Mouse (Mus musculus) midbrain, embryonic 15.5 days (tissue): ENCODE results near the gene Cxcl1. TPM values are rescaled to one million over a fixed set of nuclear protein-coding genes. Genes with fewer than 3 reads are reported as not detected.

Experiments
- ATAC-seq: fragments of 200-750 bp; cut with Nextera tagmentation; replicated peaks from 2 replicates; pipeline ENCODE4 v1.8.0; 2017; ENCODE audit warnings: moderate TSS enrichment
- H3K27ac ChIP-seq: fragments of 300-500 bp; sonication (generic); 2 replicates; pipeline ENCODE4 v1.5.1; 2015; ENCODE audit warnings: mild to moderate bottlenecking, inconsistent platforms
- H3K27me3 ChIP-seq: fragments of 300-500 bp; sonication (generic); replicated peaks from 2 replicates; pipeline ENCODE4 v1.6.1; 2015; ENCODE audit warnings: inconsistent platforms
- H3K36me3 ChIP-seq: fragments of 300-500 bp; sonication (generic); replicated peaks from 2 replicates; pipeline ENCODE4 v1.6.1; 2015; ENCODE audit warnings: inconsistent platforms
- H3K4me1 ChIP-seq: fragments of 300-500 bp; sonication (generic); 2 replicates; pipeline ENCODE4 v1.6.1; 2015; ENCODE audit warnings: inconsistent platforms
- H3K4me2 ChIP-seq: fragments of 300-500 bp; sonication (generic); 2 replicates; pipeline ENCODE4 v1.6.1; 2015; ENCODE audit warnings: inconsistent platforms, mild to moderate bottlenecking, moderate library complexity
- H3K4me3 ChIP-seq: fragments of 300-500 bp; sonication (generic); 2 replicates; pipeline ENCODE4 v1.5.1; 2015; ENCODE audit warnings: mild to moderate bottlenecking, inconsistent platforms
- H3K9ac ChIP-seq: fragments of 300-500 bp; sonication (generic); 2 replicates; pipeline ENCODE4 v1.6.1; 2015; ENCODE audit warnings: mild to moderate bottlenecking, inconsistent platforms
- H3K9me3 ChIP-seq: fragments of 300-500 bp; sonication (generic); 2 replicates; pipeline ENCODE4 v1.6.1; 2016; ENCODE audit warnings: inconsistent platforms
- WGBS: fragments of 180-500 bp; shearing (Covaris S2); methylation state at CpG from one replicate; pipeline ENCODE4 v1.1.7; 2015; ENCODE audit warnings: mixed read lengths; 5-methylcytosine and 5-hydroxymethylcytosine counted together
- polyA plus RNA-seq: library from polyadenylated mRNA; unstranded; fragments of >200 nt; fragmentation: Nextera tagmentation; extraction: Ambion mirVana; gene quantifications from 2 replicates; pipeline ENCODE4 v1.2.1, GENCODE M21; 2015

The Cxcl1 gene
- polyA plus RNA-seq, 1 experiment from 2014 or later, result 0.22 TPM

- H3K27ac ChIP-seq, result no peak overlapping the region
- H3K4me1 ChIP-seq, result peaks cover 10% of the 10 kb centered on the region
- no peaks in the 10 kb centered on the region; the same call in 1 of the 2 replicates for H3K27me3 ChIP-seq
- H3K36me3 ChIP-seq, result no peaks in the 10 kb centered on the region
- H3K4me2 ChIP-seq, result no peak overlapping the region
- H3K9ac ChIP-seq, result no peak overlapping the region
- H3K4me3 ChIP-seq, result no peak overlapping the region
- no peaks in the 10 kb centered on the region for H3K9me3 ChIP-seq
- ATAC-seq, result no peak
- 81% methylated on average over 5 of the region's 5 CpGs for WGBS
Measured at GRCm38 (mm10) chr5:90899308-90899707, 8.3 kb downstream of the Cxcl1 start.

DNA sequence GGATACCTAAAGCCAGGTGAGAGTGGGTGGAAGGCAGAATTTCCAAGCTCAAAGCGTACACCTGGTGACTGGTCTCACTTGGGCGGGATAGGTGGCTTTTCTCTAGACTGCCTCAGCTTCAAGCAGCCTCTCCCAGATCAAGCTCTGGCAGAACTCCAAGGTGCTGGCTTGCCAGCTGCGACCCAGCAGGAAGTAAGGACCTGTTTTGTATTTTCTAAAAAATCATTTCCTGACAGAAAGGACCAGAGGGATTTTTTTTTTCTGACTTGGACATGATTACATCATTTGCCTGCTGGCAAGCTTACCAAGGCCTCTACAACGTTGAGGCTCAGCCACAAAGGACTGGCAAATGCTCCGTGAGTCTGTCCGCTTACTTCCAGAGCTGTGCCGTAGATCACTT lies 9.1 kb downstream of the Cxcl1 start:
- Histone ChIP-seq H3K4me2 (no peak overlapping the region), H3K9ac (no peak overlapping the region), H3K4me1 (peaks cover 10% of the 10 kb centered on the region), H3K36me3 (no peaks in the 10 kb centered on the region), H3K9me3 (no peaks in the 10 kb centered on the region), H3K27ac (no peak overlapping the region), H3K27me3 (peaks cover 5% of the 10 kb centered on the region; the same call in 1 of the 2 replicates), H3K4me3 (no peak overlapping the region)
- whole genome bisulfite sequencing, result 51% methylated on average over 7 of the region's 7 CpGs
- no peak for ATAC-seq

DNA sequence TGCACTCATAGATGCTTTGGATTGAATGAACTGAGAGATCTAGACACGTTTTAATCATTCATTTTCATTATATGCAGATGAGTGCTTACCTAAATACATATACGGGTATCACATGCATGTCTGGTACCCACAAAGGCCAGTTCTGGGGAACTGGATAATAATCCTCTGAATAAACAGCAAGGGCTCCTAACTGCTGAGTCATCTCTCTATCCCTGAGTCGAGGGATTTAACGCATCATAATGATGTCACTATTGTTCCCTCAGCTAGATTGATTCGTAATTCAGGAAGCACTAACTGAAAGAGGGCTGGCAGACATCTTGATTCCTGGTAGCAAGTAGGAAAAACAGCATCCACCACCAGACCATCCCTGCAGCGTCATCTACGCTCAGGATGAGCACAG lies 9.6 kb downstream of the Cxcl1 start:
- peaks cover 10% of the 10 kb centered on the region for H3K4me1 ChIP-seq
- no peaks in the 10 kb centered on the region for H3K9me3 ChIP-seq
- no peaks in the 10 kb centered on the region for H3K36me3 ChIP-seq
- no peak overlapping the region for H3K4me3 ChIP-seq
- no peak overlapping the region for H3K27ac ChIP-seq
- H3K4me2 ChIP-seq, result no peak overlapping the region
- no peak for ATAC-seq
- H3K9ac ChIP-seq, result no peak overlapping the region
- peaks cover 5% of the 10 kb centered on the region; the same call in 1 of the 2 replicates for H3K27me3 ChIP-seq
- WGBS, result 55% methylated on average over 7 of the region's 7 CpGs

GRCm38 (mm10) chr5:90902380-90903260 lies 11.6 kb downstream of the Cxcl1 start:
- H3K4me1 ChIP-seq, result peaks cover 10% of the 10 kb centered on the region
- ATAC-seq, result peak; percentile 84; the same call in 1 of the 2 replicates
- WGBS, result 13% methylated on average over 10 of the region's 10 CpGs
- peak overlapping the region; percentile 39 for H3K4me3 ChIP-seq
- H3K36me3 ChIP-seq, result no peaks in the 10 kb centered on the region
- H3K27me3 ChIP-seq, result peaks cover 6% of the 10 kb centered on the region; the same call in 1 of the 2 replicates
- H3K4me2 ChIP-seq, result peak overlapping the region; percentile 93
- no peaks in the 10 kb centered on the region for H3K9me3 ChIP-seq
- no peak overlapping the region for H3K27ac ChIP-seq
- 0 out of 2 replicates have a peak overlapping the region, but pooled peaks have one; percentile 20 for H3K9ac ChIP-seq

- 7% methylated on average over 22 of the region's 22 CpGs for WGBS
- Histone ChIP-seq H3K4me3 (peak within 1 kb of the TSS; percentile 39), H3K9me3 (no peaks in the 10 kb centered on the region), H3K27me3 (peaks cover 8% of the 10 kb centered on the region; the same call in 1 of the 2 replicates), H3K4me2 (peak within 1 kb of the TSS; percentile 93), H3K36me3 (no peaks in the 10 kb centered on the region), H3K27ac (no peak within 1 kb of the TSS), H3K4me1 (peaks cover 10% of the 10 kb centered on the region), H3K9ac (peak within 1 kb of the TSS; percentile 20; the same call in 1 of the 2 replicates)
- peak; percentile 69 for ATAC-seq
Measured at GRCm38 (mm10) chr5:90903339-90904020, 12.4 kb downstream of the Cxcl1 start, which contains the start of gene Cxcl2. Gene Cxcl2 (plus strand): TSS chr5:90903871.

GRCm38 (mm10) chr5:90908983-90909382 lies 17.9 kb downstream of the Cxcl1 start:
- Histone ChIP-seq H3K4me1 (no peaks in the 10 kb centered on the region), H3K27me3 (peaks cover 8% of the 10 kb centered on the region; the same call in 1 of the 2 replicates), H3K9ac (no peak overlapping the region), H3K9me3 (no peaks in the 10 kb centered on the region), H3K4me3 (no peak overlapping the region), H3K27ac (no peak overlapping the region), H3K4me2 (no peak overlapping the region), H3K36me3 (no peaks in the 10 kb centered on the region)
- ATAC-seq, result peak; percentile 90
- WGBS, result 3% methylated on average over 2 of the region's 2 CpGs

GRCm38 (mm10) chr5:90919495-90919894 lies 28.5 kb downstream of the Cxcl1 start:
- Histone ChIP-seq H3K27ac (no peak overlapping the region), H3K4me2 (no peak overlapping the region), H3K27me3 (no peaks in the 10 kb centered on the region), H3K4me3 (no peak overlapping the region), H3K9ac (no peak overlapping the region), H3K4me1 (no peaks in the 10 kb centered on the region), H3K9me3 (no peaks in the 10 kb centered on the region), H3K36me3 (no peaks in the 10 kb centered on the region)
- WGBS, result 75% methylated on average over 2 of the region's 2 CpGs
- ATAC-seq, result no peak

GRCm38 (mm10) chr5:90922958-90923357 lies 31.9 kb downstream of the Cxcl1 start:
- H3K27ac ChIP-seq, result no peak overlapping the region
- H3K9ac ChIP-seq, result no peak overlapping the region
- 88% methylated on average over 4 of the region's 4 CpGs for WGBS
- no peaks in the 10 kb centered on the region for H3K27me3 ChIP-seq
- H3K36me3 ChIP-seq, result no peaks in the 10 kb centered on the region
- no peak overlapping the region for H3K4me2 ChIP-seq
- no peaks in the 10 kb centered on the region for H3K4me1 ChIP-seq
- no peak overlapping the region for H3K4me3 ChIP-seq
- no peak for ATAC-seq
- H3K9me3 ChIP-seq, result no peaks in the 10 kb centered on the region

GRCm38 (mm10) chr5:90930546-90930945 lies 39.5 kb downstream of the Cxcl1 start:
- H3K4me3 ChIP-seq, result peak overlapping the region; percentile 61
- ATAC-seq, result peak; percentile 3

GRCm38 (mm10) chr5:90930971-90931851 lies 40.2 kb downstream of the Cxcl1 start, which contains the start of gene Mthfd2l:
Gene Mthfd2l (plus strand): TSS chr5:90931117.
- Histone ChIP-seq H3K36me3 (no peaks in the 10 kb centered on the region), H3K4me1 (peaks cover 17% of the 10 kb centered on the region), H3K4me2 (peak within 1 kb of the TSS; percentile 70), H3K27me3 (no peaks in the 10 kb centered on the region), H3K27ac (peak within 1 kb of the TSS; percentile 99), H3K4me3 (peak within 1 kb of the TSS; percentile 61), H3K9me3 (no peaks in the 10 kb centered on the region), H3K9ac (peak within 1 kb of the TSS; percentile 85)
- peak; percentile 98 for ATAC-seq
- under 1% methylated on average over 76 of the region's 79 CpGs for WGBS

More at GRCm38 (mm10) chr5:90930546-90930945, 39.5 kb downstream of the Cxcl1 start:
- Histone ChIP-seq H3K4me2 (peak overlapping the region; percentile 70), H3K9me3 (no peaks in the 10 kb centered on the region), H3K4me1 (peaks cover 17% of the 10 kb centered on the region), H3K9ac (peak overlapping the region; percentile 85), H3K36me3 (no peaks in the 10 kb centered on the region), H3K27me3 (no peaks in the 10 kb centered on the region), H3K27ac (peak overlapping the region; percentile 99)
- WGBS, result 40% methylated on average over 2 of the region's 2 CpGs

- peaks cover 17% of the 10 kb centered on the region for H3K4me1 ChIP-seq
- H3K27ac ChIP-seq, result peak overlapping the region; percentile 99
- peak overlapping the region; percentile 85 for H3K9ac ChIP-seq
- H3K9me3 ChIP-seq, result no peaks in the 10 kb centered on the region
- WGBS, result 4% methylated on average over 6 of the region's 6 CpGs
- H3K4me2 ChIP-seq, result peak overlapping the region; percentile 70
- H3K36me3 ChIP-seq, result 0 out of 2 replicates have a peak, but pooled peaks cover 2% of the 10 kb centered on the region
- peak overlapping the region; percentile 61 for H3K4me3 ChIP-seq
- no peaks in the 10 kb centered on the region for H3K27me3 ChIP-seq
- peak; percentile 50; the same call in 1 of the 2 replicates for ATAC-seq
Measured at GRCm38 (mm10) chr5:90931911-90932310, 40.9 kb downstream of the Cxcl1 start.
